Mouse (Mus musculus) embryonic facial prominence, embryonic 15.5 days (tissue): ENCODE data around the gene Magoh. TPM values are rescaled to one million over a fixed set of nuclear protein-coding genes. Genes with fewer than 3 reads are reported as not detected.

Source experiments
- ATAC-seq: fragments of 200-750 bp; cut with Nextera tagmentation; 2 replicates; pipeline ENCODE4 v1.8.0; 2017; ENCODE audit warnings: low read depth, moderate TSS enrichment; ENCODE audit not compliant: insufficient number of reproducible peaks, low FRiP score, low TSS enrichment
- H3K27ac ChIP-seq: fragments of 300-500 bp; sonication (generic); replicated peaks from 2 replicates; pipeline ENCODE4 v1.5.1; 2015; ENCODE audit warnings: mild to moderate bottlenecking, inconsistent platforms
- H3K27me3 ChIP-seq: fragments of 300-500 bp; sonication (generic); 2 replicates; pipeline ENCODE4 v1.6.1; 2015; ENCODE audit warnings: inconsistent platforms
- H3K36me3 ChIP-seq: fragments of 300-500 bp; sonication (generic); 2 replicates; pipeline ENCODE4 v1.6.1; 2015; ENCODE audit warnings: mild to moderate bottlenecking, inconsistent platforms
- H3K4me1 ChIP-seq: fragments of 300-500 bp; sonication (generic); 2 replicates; pipeline ENCODE4 v1.6.1; 2015; ENCODE audit warnings: inconsistent platforms
- H3K4me2 ChIP-seq: fragments of 300-500 bp; sonication (generic); replicated peaks from 2 replicates; pipeline ENCODE4 v1.6.1; 2015; ENCODE audit warnings: mild to moderate bottlenecking, inconsistent platforms
- H3K4me3 ChIP-seq: fragments of 300-500 bp; sonication (generic); replicated peaks from 2 replicates; pipeline ENCODE4 v1.5.1; 2015; ENCODE audit warnings: mild to moderate bottlenecking, inconsistent platforms
- H3K9ac ChIP-seq: fragments of 300-500 bp; sonication (generic); 2 replicates; pipeline ENCODE4 v1.6.1; 2015; ENCODE audit warnings: inconsistent platforms
- H3K9me3 ChIP-seq: fragments of 300-500 bp; sonication (generic); replicated peaks from 2 replicates; pipeline ENCODE4 v1.6.1; 2016; ENCODE audit warnings: inconsistent platforms
- WGBS: fragments of 180-500 bp; shearing (Covaris S2); methylation state at CpG from one replicate; pipeline ENCODE4 v1.1.7; 2015; 5-methylcytosine and 5-hydroxymethylcytosine counted together
- polyA plus RNA-seq: library from polyadenylated mRNA; unstranded; fragments of >200 nt; fragmentation: Nextera tagmentation; extraction: Ambion mirVana; gene quantifications from 2 replicates; pipeline ENCODE4 v1.2.1, GENCODE M21; 2015

The Magoh gene
- polyA plus RNA-seq = 160 and 167 TPM in 2 replicates

DNA sequence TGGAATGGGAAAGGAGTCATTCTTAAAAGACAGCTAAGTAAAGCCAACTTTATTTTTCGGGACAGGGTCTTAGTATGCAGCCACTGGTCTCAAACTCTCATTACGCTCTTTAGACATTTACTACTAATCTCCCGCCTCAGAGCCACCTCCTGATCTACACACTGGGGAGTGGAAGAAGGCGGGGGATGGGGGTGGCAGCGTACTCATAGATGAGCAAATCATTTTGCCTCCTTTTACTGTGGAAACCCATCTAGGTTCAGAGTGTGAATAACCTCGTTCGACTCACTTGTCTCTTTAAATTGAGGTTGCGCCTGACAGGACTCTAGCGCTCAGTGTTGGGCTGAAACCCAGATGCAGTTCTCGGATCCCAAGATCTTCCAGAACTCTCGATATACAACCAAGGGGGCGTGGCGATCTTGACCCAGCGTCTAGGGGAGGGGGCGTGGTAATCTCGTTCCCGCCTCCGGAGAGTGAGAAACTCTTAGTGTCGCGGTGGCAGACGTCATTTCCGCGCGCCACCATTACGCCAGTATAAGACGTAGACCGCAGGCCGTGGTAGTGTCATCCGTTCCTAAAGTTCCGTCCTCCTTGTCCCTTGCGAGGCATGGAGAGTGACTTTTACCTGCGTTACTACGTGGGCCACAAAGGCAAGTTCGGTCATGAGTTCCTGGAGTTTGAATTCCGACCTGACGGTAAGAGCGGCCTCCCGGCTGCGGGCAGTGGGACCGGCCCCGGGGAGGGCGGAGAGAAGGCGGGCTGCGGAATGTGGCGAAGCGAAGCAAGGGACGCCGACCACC, at the start of gene Magoh:
Gene Magoh, plus strand, starts transcription at position 502 of the 797 bp plus-strand sequence.
- ATAC-seq = peak; percentile 92
- H3K27me3 ChIP-seq = no peaks in the 10 kb centered on the region

DNA sequence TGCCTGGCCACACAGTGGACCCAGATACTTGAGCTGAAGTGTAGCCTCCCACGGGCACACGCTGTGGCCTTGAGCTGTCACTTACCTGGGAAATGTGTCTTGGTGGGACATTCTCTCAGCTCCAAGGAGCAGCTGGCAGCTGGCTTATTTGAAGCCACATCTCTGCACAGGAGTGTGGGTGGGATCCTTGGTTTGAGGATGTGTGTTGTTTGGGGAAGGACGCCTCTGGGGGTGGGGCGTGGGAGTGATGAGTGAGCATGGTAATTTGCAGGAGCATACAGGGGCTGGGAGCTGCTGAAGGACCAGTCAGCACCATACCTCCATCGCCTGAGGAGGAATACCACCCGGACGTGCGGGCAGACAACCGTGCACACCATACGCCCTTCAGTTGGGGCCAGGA, 49.4 kb upstream of the Magoh start:
- Histone ChIP-seq H3K9ac (no peak overlapping the region), H3K9me3 (no peaks in the 10 kb centered on the region), H3K4me2 (no peak overlapping the region), H3K4me1 (peaks cover 35% of the 10 kb centered on the region), H3K27me3 (no peaks in the 10 kb centered on the region), H3K4me3 (no peak overlapping the region), H3K27ac (no peak overlapping the region), H3K36me3 (no peaks in the 10 kb centered on the region)
- ATAC-seq = no peak
- 71% methylated on average over 10 of the region's 10 CpGs for WGBS

More for the DNA sequence above, at the start of gene Magoh:
- 3% methylated on average over 48 of the region's 48 CpGs for WGBS
- Histone ChIP-seq H3K4me3 (peak within 1 kb of the TSS; percentile 92), H3K27ac (peak within 1 kb of the TSS; percentile 84), H3K4me2 (peak within 1 kb of the TSS; percentile 81), H3K9ac (peak within 1 kb of the TSS; percentile 90), H3K9me3 (no peaks in the 10 kb centered on the region), H3K4me1 (peaks cover 11% of the 10 kb centered on the region), H3K36me3 (peaks cover 31% of the 10 kb centered on the region)

DNA sequence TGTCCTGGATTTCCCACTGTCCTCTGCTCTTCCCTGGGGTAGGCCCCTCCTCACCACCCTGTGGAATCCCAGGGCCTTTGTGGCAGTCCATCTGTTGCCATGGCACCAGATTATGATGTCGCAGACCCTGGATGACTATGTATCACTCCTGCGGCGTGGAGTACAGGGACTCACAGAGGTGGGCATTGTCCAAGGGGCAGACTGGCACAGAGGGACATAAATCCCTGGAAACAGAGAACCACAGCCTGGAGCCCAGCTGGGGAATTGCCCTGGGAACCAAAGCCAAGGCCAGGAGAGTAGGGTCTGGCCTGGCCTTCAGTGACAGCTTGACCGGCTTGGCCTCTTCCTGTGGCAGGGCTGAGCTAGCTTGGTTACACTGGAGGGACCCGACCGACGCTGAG, 48.7 kb upstream of the Magoh start:
- H3K9me3 ChIP-seq = no peaks in the 10 kb centered on the region
- H3K4me3 ChIP-seq = no peak overlapping the region
- ATAC-seq = no peak
- no peaks in the 10 kb centered on the region for H3K27me3 ChIP-seq
- no peak overlapping the region for H3K27ac ChIP-seq
- no peaks in the 10 kb centered on the region for H3K36me3 ChIP-seq
- 80% methylated on average over 7 of the region's 7 CpGs for WGBS
- peaks cover 35% of the 10 kb centered on the region for H3K4me1 ChIP-seq
- no peak overlapping the region for H3K4me2 ChIP-seq
- H3K9ac ChIP-seq = no peak overlapping the region

DNA sequence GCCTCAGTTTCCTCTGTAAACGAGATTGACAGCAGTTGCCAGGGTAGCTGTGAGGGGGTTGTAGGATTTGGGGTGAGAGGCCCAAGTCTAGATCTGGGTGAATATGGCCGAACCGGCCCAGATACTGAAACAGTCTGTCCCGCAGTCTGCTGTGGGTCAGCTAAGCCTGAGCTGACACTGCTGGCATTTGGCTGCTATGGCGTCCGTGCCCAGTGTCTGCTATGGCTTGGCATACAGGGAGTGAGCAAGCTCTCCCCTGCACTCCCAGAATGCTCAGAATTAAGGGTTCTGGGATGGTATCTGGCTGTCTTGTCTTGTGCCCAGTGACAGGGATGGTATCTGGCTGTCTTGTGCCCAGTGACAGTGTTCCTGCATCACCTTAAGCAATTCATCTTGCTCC, 47.9 kb upstream of the Magoh start:
- no peak overlapping the region for H3K4me2 ChIP-seq
- peaks cover 42% of the 10 kb centered on the region for H3K4me1 ChIP-seq
- H3K27ac ChIP-seq = peak overlapping the region; percentile 51; the same call in 1 of the 2 replicates
- no peak overlapping the region for H3K4me3 ChIP-seq
- no peak overlapping the region for H3K9ac ChIP-seq
- no peaks in the 10 kb centered on the region for H3K27me3 ChIP-seq
- H3K9me3 ChIP-seq = no peaks in the 10 kb centered on the region
- 85% methylated on average over 6 of the region's 6 CpGs for WGBS
- ATAC-seq = no peak
- H3K36me3 ChIP-seq = no peaks in the 10 kb centered on the region

DNA sequence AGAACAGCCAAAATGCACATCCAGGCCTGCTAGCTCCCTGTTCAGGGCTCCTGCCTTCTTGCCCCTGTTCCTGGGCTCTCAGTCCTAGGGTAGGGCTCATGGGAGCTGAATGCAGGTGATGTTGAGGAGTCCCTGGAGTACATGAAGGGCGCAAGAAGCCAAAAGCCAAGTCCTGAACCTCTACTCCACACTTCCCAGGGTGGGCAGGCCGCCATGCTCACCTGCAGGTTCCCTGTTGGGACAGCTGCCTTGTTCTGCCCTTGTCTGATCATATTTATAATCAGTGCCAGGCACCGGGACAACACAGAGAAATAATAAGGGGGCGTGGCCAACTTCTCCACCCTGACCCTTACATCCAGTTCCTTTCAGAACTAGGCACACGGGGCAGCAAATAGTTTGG, 46.0 kb upstream of the Magoh start:
- no peak overlapping the region for H3K9ac ChIP-seq
- 80% methylated on average over 5 of the region's 5 CpGs for WGBS
- H3K4me1 ChIP-seq = peaks cover 39% of the 10 kb centered on the region
- H3K4me3 ChIP-seq = no peak overlapping the region
- H3K9me3 ChIP-seq = no peaks in the 10 kb centered on the region
- no peaks in the 10 kb centered on the region for H3K27me3 ChIP-seq
- no peak for ATAC-seq
- H3K36me3 ChIP-seq = no peaks in the 10 kb centered on the region
- H3K4me2 ChIP-seq = no peak overlapping the region
- H3K27ac ChIP-seq = no peak overlapping the region

DNA sequence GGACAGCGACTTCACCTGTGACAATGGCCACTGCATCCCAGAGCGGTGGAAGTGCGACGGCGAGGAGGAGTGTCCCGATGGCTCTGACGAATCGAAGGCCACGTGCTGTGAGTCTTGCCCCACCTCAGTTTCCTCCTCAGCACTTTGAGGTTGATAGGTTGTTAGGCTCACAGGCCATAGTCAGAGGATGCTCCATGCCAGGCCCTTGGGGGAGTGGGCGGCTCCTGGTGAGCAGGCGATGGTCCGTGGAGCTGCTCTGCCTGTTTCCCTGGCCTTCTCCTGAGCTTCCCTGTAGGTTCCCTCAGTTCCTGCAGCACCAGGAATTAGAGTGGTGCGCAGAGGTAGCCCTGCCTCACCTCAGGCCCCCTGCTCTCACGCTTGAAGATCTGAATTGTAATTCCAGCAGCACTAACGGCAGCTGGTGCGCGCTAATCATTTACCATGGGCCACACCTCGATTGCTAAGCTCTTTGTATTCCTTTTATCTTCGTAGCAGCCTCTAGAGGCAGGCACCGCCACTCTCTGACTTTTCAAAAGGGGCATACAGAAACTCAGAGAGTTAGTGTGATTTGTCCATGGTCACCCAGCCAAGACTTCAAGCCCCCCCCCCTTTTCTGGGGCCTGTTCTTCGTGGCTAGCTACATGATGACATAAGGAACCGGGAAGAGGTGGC, 44.8 kb upstream of the Magoh start:
- Histone ChIP-seq H3K9me3 (no peaks in the 10 kb centered on the region), H3K27me3 (no peaks in the 10 kb centered on the region), H3K36me3 (no peaks in the 10 kb centered on the region), H3K27ac (no peak overlapping the region), H3K4me2 (no peak overlapping the region), H3K4me1 (peaks cover 29% of the 10 kb centered on the region), H3K4me3 (no peak overlapping the region), H3K9ac (no peak overlapping the region)
- 63% methylated on average over 22 of the region's 22 CpGs for WGBS
- no peak for ATAC-seq

DNA sequence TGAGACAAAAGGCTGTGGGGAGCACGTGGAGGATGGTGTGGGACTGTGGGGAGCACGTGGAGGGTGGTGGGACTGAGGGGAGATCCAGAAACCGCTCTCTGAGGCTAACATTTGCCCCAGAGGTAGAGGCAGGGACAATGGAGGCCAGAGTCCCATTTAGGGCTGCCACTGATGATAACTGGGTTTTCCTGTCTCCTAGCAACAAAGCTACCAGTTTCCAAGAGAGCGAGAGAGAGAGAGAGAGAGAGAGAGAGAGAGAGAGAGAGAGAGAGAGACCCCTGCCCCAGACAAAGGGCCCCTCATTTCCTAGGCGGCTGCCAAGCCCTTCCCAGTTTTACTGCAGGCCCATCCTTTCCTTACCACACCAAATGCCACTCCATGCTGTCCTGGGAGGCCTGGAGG, 44.0 kb upstream of the Magoh start:
- no peak for ATAC-seq
- no peak overlapping the region for H3K4me3 ChIP-seq
- H3K27ac ChIP-seq = no peak overlapping the region
- no peaks in the 10 kb centered on the region for H3K36me3 ChIP-seq
- no peak overlapping the region for H3K4me2 ChIP-seq
- H3K9ac ChIP-seq = no peak overlapping the region
- H3K27me3 ChIP-seq = no peaks in the 10 kb centered on the region
- no peaks in the 10 kb centered on the region for H3K9me3 ChIP-seq
- whole genome bisulfite sequencing = 73% methylated on average over 5 of the region's 5 CpGs
- H3K4me1 ChIP-seq = peaks cover 29% of the 10 kb centered on the region

DNA sequence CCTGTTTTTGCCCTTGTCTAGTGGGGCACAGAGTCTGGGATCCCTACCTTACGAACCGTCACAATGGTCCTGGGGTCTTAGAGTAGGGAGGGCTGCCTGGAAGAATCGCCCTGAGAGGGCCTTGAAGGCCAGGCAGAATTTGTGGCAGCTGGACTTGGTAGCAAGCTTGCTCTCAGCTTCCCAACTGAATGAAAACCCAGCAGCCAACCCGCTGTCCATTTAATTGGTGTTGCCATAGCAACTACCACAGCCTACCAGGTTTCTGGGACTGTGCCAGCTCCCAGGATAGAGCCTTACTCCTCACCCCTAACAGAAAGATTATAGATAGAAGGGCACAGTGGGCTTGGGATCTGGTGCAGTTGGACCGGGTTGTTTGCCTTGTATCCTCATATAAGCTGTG, 42.8 kb upstream of the Magoh start:
- Histone ChIP-seq H3K4me3 (no peak overlapping the region), H3K4me1 (peaks cover 25% of the 10 kb centered on the region), H3K9ac (no peak overlapping the region), H3K27me3 (no peaks in the 10 kb centered on the region), H3K4me2 (no peak overlapping the region), H3K9me3 (no peaks in the 10 kb centered on the region), H3K36me3 (no peaks in the 10 kb centered on the region), H3K27ac (no peak overlapping the region)
- no peak for ATAC-seq
- 64% methylated on average over 5 of the region's 5 CpGs for WGBS

DNA sequence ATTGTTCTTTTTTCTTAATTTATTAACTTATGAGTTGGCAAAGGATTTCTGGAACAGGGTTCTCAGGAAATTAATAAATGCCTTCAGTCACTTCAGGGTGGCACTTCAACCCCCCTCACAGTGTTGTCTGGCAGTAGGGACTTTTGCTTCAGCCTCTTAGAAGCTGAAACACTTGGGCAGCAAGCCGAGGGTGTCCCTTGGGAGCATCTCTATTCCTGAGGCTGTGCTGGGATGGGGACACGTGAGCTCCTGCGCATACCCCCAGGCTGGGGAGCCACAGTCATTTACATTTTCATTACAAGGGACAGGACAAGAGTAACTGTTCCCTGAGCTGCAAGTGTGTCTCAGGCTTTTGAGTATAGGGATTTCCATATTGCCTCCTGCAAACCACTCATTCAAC, 41.6 kb upstream of the Magoh start:
- H3K4me1 ChIP-seq = peaks cover 16% of the 10 kb centered on the region
- WGBS = 62% methylated on average over 3 of the region's 3 CpGs
- no peaks in the 10 kb centered on the region for H3K36me3 ChIP-seq
- no peak for ATAC-seq
- no peak overlapping the region for H3K27ac ChIP-seq
- no peaks in the 10 kb centered on the region for H3K27me3 ChIP-seq
- no peak overlapping the region for H3K9ac ChIP-seq
- no peak overlapping the region for H3K4me2 ChIP-seq
- no peak overlapping the region for H3K4me3 ChIP-seq
- no peaks in the 10 kb centered on the region for H3K9me3 ChIP-seq

DNA sequence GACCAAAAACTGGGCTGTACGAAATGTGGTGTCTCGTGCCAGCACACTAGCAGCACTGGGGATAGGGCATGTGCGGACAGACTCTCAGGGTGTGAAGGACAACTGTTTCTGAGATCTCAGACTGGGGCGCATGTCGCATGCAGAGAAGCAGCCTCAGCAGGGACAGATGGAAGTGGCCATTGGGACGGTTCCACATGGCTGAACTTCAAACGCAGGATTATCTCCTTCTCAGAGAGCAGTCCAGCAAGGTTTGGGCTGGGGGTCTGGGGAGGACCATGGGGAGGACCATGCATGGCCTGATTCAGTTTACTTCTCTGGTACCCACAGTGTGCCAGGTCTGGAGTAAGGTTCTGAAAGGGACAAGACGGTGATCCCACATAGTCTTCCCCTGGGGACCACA, 35.9 kb upstream of the Magoh start:
- Histone ChIP-seq H3K9ac (no peak overlapping the region), H3K4me1 (0 out of 2 replicates have a peak, but pooled peaks cover 7% of the 10 kb centered on the region)
- ATAC-seq = no peak

DNA sequence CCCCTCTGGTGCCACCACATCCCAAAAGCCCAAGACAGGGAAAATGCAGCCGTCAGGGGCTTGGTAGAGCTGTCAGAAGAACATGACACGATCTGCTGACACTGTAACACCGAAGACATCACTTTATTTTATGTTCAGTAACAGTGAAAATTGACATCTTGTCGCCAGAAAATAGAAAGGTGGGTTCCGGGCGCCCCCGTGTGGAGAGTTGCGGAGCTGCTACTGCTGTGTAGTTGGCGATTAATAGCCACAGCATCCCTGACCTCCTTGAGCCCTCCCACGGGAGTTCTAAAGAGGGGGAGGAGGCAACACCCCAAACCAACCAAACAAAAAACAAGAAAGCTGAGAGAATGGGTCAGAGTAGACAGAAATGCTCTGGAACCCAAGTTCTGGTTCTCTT, 34.6 kb upstream of the Magoh start:
- no peak overlapping the region for H3K27ac ChIP-seq
- H3K9me3 ChIP-seq = no peaks in the 10 kb centered on the region
- H3K9ac ChIP-seq = no peak overlapping the region
- H3K27me3 ChIP-seq = peaks cover 24% of the 10 kb centered on the region
- no peak overlapping the region for H3K4me2 ChIP-seq
- H3K4me3 ChIP-seq = no peak overlapping the region
- WGBS = 4% methylated on average over 10 of the region's 10 CpGs
- ATAC-seq = no peak
- H3K36me3 ChIP-seq = no peaks in the 10 kb centered on the region
- 0 out of 2 replicates have a peak, but pooled peaks cover 7% of the 10 kb centered on the region for H3K4me1 ChIP-seq

More for the DNA sequence above, 35.9 kb upstream of the Magoh start:
- Histone ChIP-seq H3K27me3 (peaks cover 24% of the 10 kb centered on the region), H3K9me3 (no peaks in the 10 kb centered on the region), H3K4me3 (no peak overlapping the region), H3K27ac (no peak overlapping the region), H3K36me3 (no peaks in the 10 kb centered on the region), H3K4me2 (no peak overlapping the region)
- WGBS = 81% methylated on average over 8 of the region's 8 CpGs
